Mouse (Mus musculus): ENCODE data around the gene Snrpd3. TPM values are rescaled to one million over a fixed set of nuclear protein-coding genes. Genes with fewer than 3 reads are reported as not detected.
"Not testable (repeated sequence)": the region's sequence is repeated elsewhere in the genome, so short reads cannot be mapped to it uniquely, and the experiment has no call there.

Gene Snrpd3
- polyA plus RNA-seq, 1 experiment from 2014 or later, result 63.3 TPM

- TF ChIP-seq CTCF (IDR thresholded peaks at IDR 0.05; ENCODE audit: low read depth), result peak; percentile 48; the same call in 1 of the 2 replicates
- H3K4me3 ChIP-seq (ENCODE audit: low read depth, low read length); H3K27ac ChIP-seq (ENCODE audit: low read depth, low read length); H3K4me1 ChIP-seq (replicated peaks; ENCODE audit: control insufficient read depth, insufficient read depth, low read length); H3K9me3 ChIP-seq (ENCODE audit: control insufficient read depth); ATAC-seq; H3K27me3 ChIP-seq (replicated peaks; ENCODE audit: control insufficient read depth, insufficient read depth, low read length); H3K9ac ChIP-seq (ENCODE audit: low read depth, low read length); H3K36me3 ChIP-seq (ENCODE audit: control insufficient read depth, insufficient read depth): not testable (repeated sequence)
- 70% methylated on average over 2 of the region's 2 CpGs for WGBS
- peak overlapping the region; percentile 57; the same call in 1 of the 2 replicates for H3K4me2 ChIP-seq (replicated peaks; ENCODE audit: low read depth)
These were observed 49.4 kb downstream of the Snrpd3 start for GRCm38 (mm10) chr10:75566765-75567164.

- peak overlapping the region; percentile 49 for H3K4me2 ChIP-seq (replicated peaks; ENCODE audit: low read depth)
- H3K27ac ChIP-seq (ENCODE audit: low read depth, low read length), result no peak overlapping the region
- no peaks in the 10 kb centered on the region for H3K36me3 ChIP-seq (ENCODE audit: control insufficient read depth, insufficient read depth)
- no peak for TF ChIP-seq CTCF (IDR thresholded peaks at IDR 0.05; ENCODE audit: low read depth)
- no peak for ATAC-seq
- H3K4me3 ChIP-seq (ENCODE audit: low read depth, low read length), result no peak overlapping the region
- 29% methylated on average over 5 of the region's 5 CpGs for WGBS
- H3K4me1 ChIP-seq (replicated peaks; ENCODE audit: control insufficient read depth, insufficient read depth, low read length), result 0 out of 2 replicates have a peak, but pooled peaks cover 6% of the 10 kb centered on the region
- no peaks in the 10 kb centered on the region for H3K9me3 ChIP-seq (ENCODE audit: control insufficient read depth)
- 0 out of 2 replicates have a peak overlapping the region, but pooled peaks have one; percentile 3 for H3K9ac ChIP-seq (ENCODE audit: low read depth, low read length)
- H3K27me3 ChIP-seq (replicated peaks; ENCODE audit: control insufficient read depth, insufficient read depth, low read length), result no peaks in the 10 kb centered on the region
These were observed 50.7 kb downstream of the Snrpd3 start for GRCm38 (mm10) chr10:75568029-75568428.

DNA sequence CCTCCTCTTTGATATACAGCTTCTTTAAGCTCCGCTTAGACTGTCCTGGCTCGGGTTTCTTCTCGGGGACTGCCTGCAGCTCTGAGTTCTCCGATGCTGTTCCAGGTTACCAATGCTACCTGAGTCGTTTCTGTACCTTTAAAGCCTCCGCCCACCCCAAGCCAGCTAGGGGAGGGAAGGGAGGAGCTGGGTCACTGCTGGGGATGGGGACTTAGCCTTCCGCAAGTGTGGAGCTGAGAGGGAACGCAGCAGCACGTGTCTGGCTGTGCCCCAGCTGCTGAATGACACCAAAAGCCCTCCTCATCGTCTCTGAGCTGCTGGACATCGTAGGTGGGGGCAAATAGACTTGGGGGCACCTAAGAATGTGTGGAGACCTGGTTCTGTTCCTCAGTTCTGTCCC lies 51.1 kb downstream of the Snrpd3 start:
- Histone ChIP-seq H3K4me2 (replicated peaks; ENCODE audit: low read depth) (peak overlapping the region; percentile 49), H3K9ac (ENCODE audit: low read depth, low read length) (0 out of 2 replicates have a peak overlapping the region, but pooled peaks have one; percentile 3), H3K27me3 (replicated peaks; ENCODE audit: control insufficient read depth, insufficient read depth, low read length) (no peaks in the 10 kb centered on the region), H3K27ac (ENCODE audit: low read depth, low read length) (no peak overlapping the region), H3K9me3 (ENCODE audit: control insufficient read depth) (no peaks in the 10 kb centered on the region), H3K36me3 (ENCODE audit: control insufficient read depth, insufficient read depth) (no peaks in the 10 kb centered on the region), H3K4me3 (ENCODE audit: low read depth, low read length) (no peak overlapping the region; the same call in 1 of the 2 replicates), H3K4me1 (replicated peaks; ENCODE audit: control insufficient read depth, insufficient read depth, low read length) (0 out of 2 replicates have a peak, but pooled peaks cover 6% of the 10 kb centered on the region)
- no peak for ATAC-seq
- TF ChIP-seq CTCF (IDR thresholded peaks at IDR 0.05; ENCODE audit: low read depth), result no peak
- WGBS, result 8% methylated on average over 11 of the region's 11 CpGs

GRCm38 (mm10) chr10:75568851-75569250 lies 51.5 kb downstream of the Snrpd3 start:
- H3K9me3 ChIP-seq (ENCODE audit: control insufficient read depth), result no peaks in the 10 kb centered on the region
- 23% methylated on average over 4 of the region's 4 CpGs for WGBS
- H3K27me3 ChIP-seq (replicated peaks; ENCODE audit: control insufficient read depth, insufficient read depth, low read length), result no peaks in the 10 kb centered on the region
- H3K9ac ChIP-seq (ENCODE audit: low read depth, low read length), result no peak overlapping the region
- ATAC-seq, result no peak
- H3K4me3 ChIP-seq (ENCODE audit: low read depth, low read length), result no peak overlapping the region; the same call in 1 of the 2 replicates
- H3K4me2 ChIP-seq (replicated peaks; ENCODE audit: low read depth), result peak overlapping the region; percentile 49
- H3K36me3 ChIP-seq (ENCODE audit: control insufficient read depth, insufficient read depth), result no peaks in the 10 kb centered on the region
- H3K27ac ChIP-seq (ENCODE audit: low read depth, low read length), result no peak overlapping the region
- 0 out of 2 replicates have a peak, but pooled peaks cover 6% of the 10 kb centered on the region for H3K4me1 ChIP-seq (replicated peaks; ENCODE audit: control insufficient read depth, insufficient read depth, low read length)
- no peak for TF ChIP-seq CTCF (IDR thresholded peaks at IDR 0.05; ENCODE audit: low read depth)

DNA sequence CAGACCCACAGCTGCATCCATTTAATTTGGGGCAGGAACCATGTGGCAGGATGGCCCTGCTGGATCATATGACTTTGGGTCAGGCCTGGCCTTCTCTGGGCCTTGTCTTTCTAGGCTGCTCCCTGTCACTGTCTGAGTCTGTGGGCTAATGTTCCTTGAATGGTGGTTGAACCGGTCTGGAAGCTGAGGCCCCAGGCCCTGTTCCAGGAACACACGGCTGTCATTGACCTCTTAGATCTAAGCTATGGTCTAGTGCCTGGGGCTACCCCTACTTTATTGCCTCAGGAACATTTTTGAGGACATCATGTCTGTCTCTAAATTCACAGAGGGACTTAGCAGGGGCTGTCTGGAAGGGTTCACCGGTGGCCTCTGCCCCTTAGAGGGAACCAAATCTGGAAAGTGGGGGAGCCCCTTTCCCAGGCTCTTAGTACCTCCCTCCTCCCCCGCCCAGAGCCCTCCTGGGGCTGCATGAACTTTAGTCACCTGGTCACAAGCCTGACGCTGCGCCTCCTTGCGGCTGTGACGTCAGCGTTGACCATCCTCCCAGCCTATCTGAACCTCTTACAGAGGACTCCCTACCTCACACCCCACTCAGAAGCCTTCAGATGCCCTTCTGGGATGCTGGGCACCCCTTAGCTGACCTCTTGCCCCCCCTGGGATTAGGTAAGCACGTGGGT lies 53.8 kb downstream of the Snrpd3 start:
- ATAC-seq, result no peak

GRCm38 (mm10) chr10:75571937-75572336 lies 54.6 kb downstream of the Snrpd3 start:
- Histone ChIP-seq H3K36me3 (ENCODE audit: control insufficient read depth, insufficient read depth) (peaks cover 3% of the 10 kb centered on the region; the same call in 1 of the 2 replicates), H3K27me3 (replicated peaks; ENCODE audit: control insufficient read depth, insufficient read depth, low read length) (no peaks in the 10 kb centered on the region), H3K9ac (ENCODE audit: low read depth, low read length) (no peak overlapping the region), H3K4me3 (ENCODE audit: low read depth, low read length) (no peak overlapping the region), H3K4me2 (replicated peaks; ENCODE audit: low read depth) (no peak overlapping the region), H3K27ac (ENCODE audit: low read depth, low read length) (no peak overlapping the region), H3K9me3 (ENCODE audit: control insufficient read depth) (no peaks in the 10 kb centered on the region), H3K4me1 (replicated peaks; ENCODE audit: control insufficient read depth, insufficient read depth, low read length) (0 out of 2 replicates have a peak, but pooled peaks cover 3% of the 10 kb centered on the region)
- no peak for TF ChIP-seq CTCF (IDR thresholded peaks at IDR 0.05; ENCODE audit: low read depth)
- no peak for ATAC-seq
- WGBS, result 62% methylated on average over 9 of the region's 9 CpGs

More for the DNA sequence above, 53.8 kb downstream of the Snrpd3 start:
- Histone ChIP-seq H3K4me3 (ENCODE audit: low read depth, low read length) (no peak overlapping the region), H3K4me2 (replicated peaks; ENCODE audit: low read depth) (no peak overlapping the region), H3K9ac (ENCODE audit: low read depth, low read length) (no peak overlapping the region), H3K27me3 (replicated peaks; ENCODE audit: control insufficient read depth, insufficient read depth, low read length) (no peaks in the 10 kb centered on the region), H3K9me3 (ENCODE audit: control insufficient read depth) (no peaks in the 10 kb centered on the region), H3K27ac (ENCODE audit: low read depth, low read length) (no peak overlapping the region; the same call in 1 of the 2 replicates), H3K4me1 (replicated peaks; ENCODE audit: control insufficient read depth, insufficient read depth, low read length) (0 out of 2 replicates have a peak, but pooled peaks cover 3% of the 10 kb centered on the region), H3K36me3 (ENCODE audit: control insufficient read depth, insufficient read depth) (peaks cover 3% of the 10 kb centered on the region; the same call in 1 of the 2 replicates)
- WGBS, result 29% methylated on average over 10 of the region's 10 CpGs
- 0 out of 2 replicates have a peak, but pooled peaks have one; percentile 3 for TF ChIP-seq CTCF (IDR thresholded peaks at IDR 0.05; ENCODE audit: low read depth)

Measured in intestine, postnatal 0 days (tissue).